In the genomic region with DNA sequence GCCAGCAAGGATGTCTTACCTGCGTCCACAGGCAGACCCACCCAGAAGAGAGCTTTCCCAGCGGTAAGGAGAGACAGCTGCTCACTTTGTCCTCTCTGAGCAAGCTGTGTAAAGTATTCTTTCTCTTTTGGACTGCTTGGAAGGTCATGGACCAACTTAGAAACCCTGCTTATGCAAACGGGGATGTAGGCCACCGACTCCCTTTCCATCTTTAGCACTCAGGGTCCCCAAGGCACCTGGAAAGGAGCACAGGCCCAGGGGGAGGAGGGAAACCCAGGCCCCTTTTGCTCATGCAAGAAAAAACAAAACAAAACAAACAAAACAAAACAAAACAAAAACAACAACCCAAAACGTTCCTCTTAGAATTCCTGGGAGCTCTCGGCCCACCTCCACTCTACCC, we compare ENCODE assay signal across 9 mouse cellular contexts. TPM values are rescaled to one million over a fixed set of nuclear protein-coding genes. Genes with fewer than 3 reads are reported as not detected.
DNase-seq lines count a peak whose midpoint lies in the region; ATAC-seq lines count a peak whose summit lies in the region.
"Had no signal": no experiment of that assay in that cellular context is flagged by ENCODE, and none has a peak within 500 bp of the region (broad histone marks: within the 10 kb centered on the region; RNA-seq: fewer than 3 reads in every experiment).

A gene (minus strand): TSS at position 101 of the 400 bp plus-strand sequence.

- 36% methylated on average over 6 of the region's 6 CpGs for WGBS in kidney, embryonic 16.5 days
- 13% methylated on average over 6 of the region's 6 CpGs for WGBS in forebrain, embryonic 13.5 days
- WGBS in limb, embryonic 12.5 days = 35% methylated on average over 6 of the region's 6 CpGs
- 33% methylated on average over 6 of the region's 6 CpGs for WGBS in stomach, embryonic 14.5 days

- no peaks in the 10 kb centered on the region for H3K9me3 ChIP-seq in kidney, embryonic 16.5 days (ENCODE audit: low read length)
- H3K9me3 ChIP-seq in forebrain, embryonic 13.5 days (replicated peaks) = no peaks in the 10 kb centered on the region
- peaks cover 2% of the 10 kb centered on the region; the same call in 1 of the 2 replicates for H3K9me3 ChIP-seq in limb, embryonic 12.5 days
- H3K9me3 ChIP-seq in stomach, embryonic 14.5 days (ENCODE audit: control insufficient read depth, low read depth, low read length) = no peaks in the 10 kb centered on the region

- H3K4me2 ChIP-seq in kidney, embryonic 16.5 days (replicated peaks; ENCODE audit: low read depth, low read length) = peak within 1 kb of the TSS; percentile 42
- peak within 1 kb of the TSS; percentile 64 for H3K4me2 ChIP-seq in forebrain, embryonic 13.5 days
- peak within 1 kb of the TSS; percentile 66 for H3K4me2 ChIP-seq in limb, embryonic 12.5 days
- H3K4me2 ChIP-seq in stomach, embryonic 14.5 days (replicated peaks; ENCODE audit: low read depth, low read length) = peak within 1 kb of the TSS; percentile 37

- H3K4me3 ChIP-seq in kidney, embryonic 16.5 days (ENCODE audit: low read length) = peak within 1 kb of the TSS; percentile 28
- H3K4me3 ChIP-seq in forebrain, embryonic 13.5 days = peak within 1 kb of the TSS; percentile 34
- H3K4me3 ChIP-seq in limb, embryonic 12.5 days (replicated peaks) = peak within 1 kb of the TSS; percentile 37
- H3K4me3 ChIP-seq in stomach, embryonic 14.5 days (ENCODE audit: low read depth, low read length) = peak within 1 kb of the TSS; percentile 8; the same call in 1 of the 2 replicates

- H3K36me3 ChIP-seq in kidney, embryonic 16.5 days (ENCODE audit: insufficient read depth, low read length) = no peaks in the 10 kb centered on the region
- no peaks in the 10 kb centered on the region for H3K36me3 ChIP-seq in forebrain, embryonic 13.5 days (ENCODE audit: poor library complexity, severe bottlenecking)
- H3K36me3 ChIP-seq in limb, embryonic 12.5 days = no peaks in the 10 kb centered on the region
- H3K36me3 ChIP-seq in stomach, embryonic 14.5 days (ENCODE audit: control insufficient read depth, insufficient read depth, low read length) = no peaks in the 10 kb centered on the region

- no peak for DNase-seq in kidney, adult 9 months
- DNase-seq in thymus, postnatal 14 days = no peak
- DNase-seq in lung, postnatal 4 days = no peak
- no peak for DNase-seq in ovary, postnatal 36 days (ENCODE audit: low spot score)
- DNase-seq: heart, postnatal 4 days had no signal

- no peak within 1 kb of the TSS for H3K27ac ChIP-seq in kidney, embryonic 16.5 days (ENCODE audit: low read length)
- no peak within 1 kb of the TSS for H3K27ac ChIP-seq in forebrain, embryonic 13.5 days
- H3K27ac ChIP-seq in limb, embryonic 12.5 days = no peak within 1 kb of the TSS
- H3K27ac ChIP-seq in stomach, embryonic 14.5 days (ENCODE audit: low read length) = no peak within 1 kb of the TSS

- peaks cover 65% of the 10 kb centered on the region for H3K27me3 ChIP-seq in kidney, embryonic 16.5 days (ENCODE audit: insufficient read depth, low read length)
- H3K27me3 ChIP-seq in forebrain, embryonic 13.5 days = peaks cover 89% of the 10 kb centered on the region
- H3K27me3 ChIP-seq in limb, embryonic 12.5 days = peaks cover 91% of the 10 kb centered on the region
- peaks cover 43% of the 10 kb centered on the region for H3K27me3 ChIP-seq in stomach, embryonic 14.5 days (ENCODE audit: control insufficient read depth, insufficient read depth, low read length)

- no peak within 1 kb of the TSS for H3K9ac ChIP-seq in kidney, embryonic 16.5 days (replicated peaks; ENCODE audit: low read length)
- H3K9ac ChIP-seq in forebrain, embryonic 13.5 days = peak within 1 kb of the TSS; percentile 52
- H3K9ac ChIP-seq in limb, embryonic 12.5 days (replicated peaks) = peak within 1 kb of the TSS; percentile 52
- H3K9ac ChIP-seq in stomach, embryonic 14.5 days (replicated peaks; ENCODE audit: low read depth, low read length) = no peak within 1 kb of the TSS

- no peak for ATAC-seq in kidney, embryonic 16.5 days (ENCODE audit: low FRiP score, low TSS enrichment)
- ATAC-seq in forebrain, embryonic 13.5 days = no peak
- no peak for ATAC-seq in limb, embryonic 12.5 days (ENCODE audit: insufficient number of reproducible peaks, insufficient read depth, low FRiP score, low TSS enrichment, low read depth)
- no peak for ATAC-seq in stomach, embryonic 14.5 days (ENCODE audit: insufficient number of reproducible peaks, insufficient read depth, low FRiP score, low read depth)

- H3K4me1 ChIP-seq in kidney, embryonic 16.5 days (ENCODE audit: insufficient read depth, low read length) = peaks cover 20% of the 10 kb centered on the region; the same call in 1 of the 2 replicates
- peaks cover 60% of the 10 kb centered on the region for H3K4me1 ChIP-seq in forebrain, embryonic 13.5 days
- peaks cover 21% of the 10 kb centered on the region for H3K4me1 ChIP-seq in limb, embryonic 12.5 days (replicated peaks)
- peaks cover 19% of the 10 kb centered on the region; the same call in 1 of the 2 replicates for H3K4me1 ChIP-seq in stomach, embryonic 14.5 days (ENCODE audit: control insufficient read depth, insufficient read depth, low read length)

RNA-seq across cellular contexts. Expression of the gene that starts here (rescaled TPM):
- polyA plus RNA-seq in kidney, embryonic 16.5 days (2015; fragmentation: Nextera tagmentation; extraction: Ambion mirVana) = not detected in 2 replicates
- polyA plus RNA-seq in forebrain, embryonic 13.5 days (2015; fragmentation: Nextera tagmentation; extraction: Ambion mirVana) = not detected in 2 replicates
- not detected in 2 replicates for polyA plus RNA-seq in limb, embryonic 12.5 days (2016; fragmentation: Nextera tagmentation; extraction: Ambion mirVana)
- 0.43 TPM in 1 of 2 replicates, not detected in the other for polyA plus RNA-seq in stomach, embryonic 14.5 days (2014; fragmentation: Nextera tagmentation; extraction: Ambion mirVana)

Comparison
In these comparisons a context has a peak if more than half of its experiments do, and no peak if none do; other contexts are left out.
1. H3K9ac ChIP-seq: peak in forebrain, embryonic 13.5 days (single experiment) and limb, embryonic 12.5 days (single experiment); none in kidney, embryonic 16.5 days (single experiment) and stomach, embryonic 14.5 days (single experiment).
2. Peak in every context shown above with its lines, with median percentiles within 50 percentile points of each other: H3K4me2 ChIP-seq and H3K4me3 ChIP-seq.